Mouse (Mus musculus) frontal cortex, postnatal 14 days (tissue): ENCODE data around the gene Angpt4.
A peak's percentile ranks its signal among the peaks of the same experiment; 100 is the strongest.

Experiments used
- DNase-seq, 2 experiments: peaks; one replicate each; pipeline ENCODE4 v3.0.0; 2022; ENCODE audit warnings: low spot score in 2 of 2

The Angpt4 gene

DNA sequence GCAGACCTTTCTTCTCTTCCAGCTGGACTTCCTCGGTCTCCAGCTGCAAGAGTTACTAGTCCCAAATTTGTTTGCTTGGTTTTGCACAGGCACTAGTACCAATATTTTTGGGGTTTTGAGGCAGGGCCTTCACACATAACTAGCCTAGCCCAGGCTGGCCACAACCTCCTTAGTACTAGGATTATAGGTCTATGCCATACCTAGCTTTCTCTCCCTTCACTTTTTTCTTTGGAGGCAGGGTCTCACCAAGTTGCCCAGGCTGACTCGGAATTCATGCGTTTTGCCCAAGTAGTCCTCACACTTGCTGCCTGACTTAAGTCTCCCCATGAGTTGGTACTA, 69.3 kb downstream of the Angpt4 start:
- DNase-seq = no peak

DNA sequence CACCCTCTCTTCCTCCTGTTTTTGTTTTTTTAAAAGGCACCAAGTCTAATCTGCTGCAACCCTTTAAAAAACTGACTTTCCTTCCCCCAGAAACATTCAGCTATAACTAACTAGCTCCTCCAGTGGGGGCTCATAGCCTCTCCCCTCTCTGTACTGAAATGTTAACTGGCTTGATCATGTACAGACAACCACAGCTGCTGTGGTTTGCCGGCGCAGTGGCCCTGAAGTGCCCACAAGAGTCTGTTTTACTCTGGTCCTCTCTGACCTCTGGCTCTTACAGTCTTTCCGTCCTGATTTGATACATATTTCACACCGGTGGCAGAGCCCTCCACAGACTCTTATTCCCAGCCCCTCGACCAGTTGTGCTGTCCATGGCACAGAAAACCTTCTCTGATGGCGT, 70.3 kb downstream of the Angpt4 start:
- no peak for DNase-seq

DNA sequence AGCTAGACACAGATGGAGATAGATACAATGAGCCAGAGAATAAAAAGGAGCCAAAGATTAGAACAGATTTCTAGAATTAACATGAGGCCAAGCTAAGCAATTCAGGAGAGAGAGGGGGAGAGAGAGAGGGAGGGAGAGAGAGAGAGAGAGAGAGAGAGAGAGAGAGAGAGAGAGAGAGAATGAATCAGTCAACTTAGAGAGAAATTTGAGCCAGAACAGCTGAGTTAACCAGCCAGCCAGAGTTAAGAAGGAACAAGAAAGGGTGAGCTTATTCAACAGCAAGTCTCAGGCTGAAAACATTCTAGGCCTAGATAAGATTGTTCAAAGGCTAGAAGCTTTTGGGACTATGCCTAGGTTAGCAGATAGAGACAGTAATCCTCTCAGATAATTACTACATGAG, 71.5 kb downstream of the Angpt4 start:
- no peak for DNase-seq

DNA sequence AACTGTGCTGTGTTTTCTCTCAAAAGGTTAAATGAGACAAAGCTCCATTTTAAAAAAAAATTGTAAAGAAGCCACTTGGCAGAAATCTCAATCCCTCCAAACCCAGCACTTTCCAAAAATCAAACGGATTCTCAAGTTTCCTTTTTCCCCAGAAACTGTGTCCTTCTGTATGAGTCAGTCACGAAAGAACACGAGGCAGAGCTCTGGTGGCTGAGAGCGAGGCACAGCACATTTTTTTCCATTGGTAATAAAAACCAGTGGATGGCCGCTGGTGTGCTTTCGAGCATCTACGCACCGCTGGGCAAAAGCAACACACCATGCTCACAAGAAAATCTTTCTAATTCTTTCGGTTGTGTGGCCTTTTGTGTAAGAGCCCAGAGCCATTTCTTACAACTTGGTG, 73.0 kb downstream of the Angpt4 start:
- DNase-seq = no peak

DNA sequence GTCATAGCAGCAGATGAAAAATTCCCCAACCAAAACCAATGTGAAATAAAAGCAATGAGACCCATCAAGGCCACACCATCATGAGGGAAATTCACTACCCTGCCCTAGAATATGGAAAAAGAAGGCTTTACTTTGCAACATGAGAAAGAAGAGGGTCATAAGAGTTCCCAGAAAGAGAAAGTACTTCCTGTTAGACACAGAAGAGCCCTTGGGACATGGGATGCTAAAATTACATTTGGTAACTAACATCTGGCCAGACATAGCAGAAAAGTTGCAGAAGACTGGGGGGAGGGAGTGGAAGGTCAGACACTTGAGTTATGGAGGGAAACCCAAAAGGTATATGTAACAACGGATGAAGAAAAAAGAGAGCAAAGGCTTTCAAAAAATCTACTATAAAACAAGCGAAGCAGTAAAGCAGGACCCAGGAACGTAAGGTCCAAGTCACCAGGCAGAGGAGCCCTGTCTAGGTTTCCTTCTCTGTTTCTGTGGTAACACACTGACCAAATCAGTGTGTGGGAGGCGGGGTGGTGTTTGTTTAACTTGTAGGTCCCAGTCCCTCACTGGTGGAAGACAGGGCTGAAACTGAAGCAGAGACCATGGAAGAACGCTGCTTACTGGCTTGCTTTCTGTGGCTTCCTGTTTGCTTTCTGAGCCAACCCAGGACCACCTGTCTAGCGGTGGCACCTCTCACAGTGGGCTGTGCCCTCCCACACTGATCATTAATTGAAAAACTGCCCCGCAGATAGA, 74.6 kb downstream of the Angpt4 start:
- no peak for DNase-seq

DNA sequence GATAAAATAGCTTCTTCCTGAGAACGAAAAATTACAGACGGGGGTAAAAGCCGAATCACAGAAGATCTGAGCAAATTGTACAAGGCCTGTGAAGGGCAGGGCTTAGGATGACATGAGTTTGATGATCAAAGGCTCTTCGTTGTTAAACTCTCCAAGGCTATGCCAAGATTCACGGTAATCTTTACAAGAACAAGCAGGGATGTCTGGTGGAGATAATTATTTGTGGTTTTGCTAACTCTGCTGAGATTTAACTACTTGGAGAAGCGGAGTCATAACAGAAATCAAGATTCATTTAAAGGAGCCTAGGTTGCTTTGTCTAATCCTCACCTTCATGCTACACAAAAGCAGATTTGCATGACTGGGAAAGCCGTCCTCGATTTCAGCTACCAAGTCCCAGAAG, 75.9 kb downstream of the Angpt4 start:
- DNase-seq = no peak

DNA sequence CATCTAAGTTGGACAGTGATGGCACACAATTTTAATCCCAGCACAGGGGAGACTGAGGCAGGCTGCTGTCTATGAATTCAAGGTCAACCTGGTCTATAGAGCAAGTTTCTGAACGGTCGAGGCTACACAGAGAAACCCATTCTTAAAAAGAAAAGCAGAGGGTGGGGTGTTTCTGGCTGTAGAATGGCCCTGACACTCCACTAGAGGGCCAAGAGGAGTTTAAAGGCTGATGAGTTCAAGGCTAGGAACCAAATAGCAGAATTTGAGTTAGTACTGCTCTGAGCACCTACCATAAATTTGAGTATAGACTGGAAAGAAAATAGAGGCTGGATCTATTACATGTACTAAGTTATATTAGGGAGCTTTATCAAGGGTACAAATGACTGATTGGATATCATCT, 78.0 kb downstream of the Angpt4 start:
- no peak for DNase-seq

DNA sequence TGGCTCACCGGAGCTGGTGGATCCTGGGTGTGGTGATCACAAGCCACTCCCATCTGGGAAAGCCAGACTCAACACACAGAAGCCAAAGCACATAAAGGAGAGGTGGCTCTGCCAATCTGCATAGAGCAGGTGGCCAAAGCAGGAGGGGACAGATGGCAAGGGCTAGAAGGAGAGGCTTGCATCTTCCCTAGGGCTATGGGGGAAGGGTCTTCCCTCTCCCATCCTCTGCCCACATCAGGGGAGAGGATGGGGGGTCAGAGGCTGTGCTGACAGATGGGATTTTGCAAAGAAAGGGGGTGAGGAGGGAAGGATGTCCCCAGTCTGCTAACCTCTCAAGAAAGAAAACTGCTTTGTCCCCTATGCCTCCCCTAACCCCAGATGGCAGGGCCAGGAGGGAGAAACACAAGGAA, 80.0 kb downstream of the Angpt4 start:
- no peak for DNase-seq

DNA sequence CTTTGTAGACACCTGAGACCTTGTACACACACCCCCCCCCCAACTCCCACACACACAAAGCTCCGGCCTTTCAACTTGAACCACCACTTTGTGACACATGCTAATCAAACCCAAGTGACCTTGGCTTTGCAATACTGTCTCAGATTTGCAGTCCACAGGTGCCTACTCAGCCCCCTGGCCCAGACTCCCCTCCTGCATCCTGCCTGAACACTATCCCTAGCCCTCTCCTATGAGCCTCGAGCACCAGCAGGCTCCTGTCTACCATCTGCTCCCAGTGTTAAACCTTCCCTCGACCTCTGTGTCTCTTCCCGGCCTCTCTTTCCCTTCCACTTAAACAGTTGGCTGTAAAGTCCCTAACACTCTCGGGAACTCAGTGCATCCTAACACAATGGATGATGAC, 80.4 kb downstream of the Angpt4 start:
- no peak for DNase-seq

DNA sequence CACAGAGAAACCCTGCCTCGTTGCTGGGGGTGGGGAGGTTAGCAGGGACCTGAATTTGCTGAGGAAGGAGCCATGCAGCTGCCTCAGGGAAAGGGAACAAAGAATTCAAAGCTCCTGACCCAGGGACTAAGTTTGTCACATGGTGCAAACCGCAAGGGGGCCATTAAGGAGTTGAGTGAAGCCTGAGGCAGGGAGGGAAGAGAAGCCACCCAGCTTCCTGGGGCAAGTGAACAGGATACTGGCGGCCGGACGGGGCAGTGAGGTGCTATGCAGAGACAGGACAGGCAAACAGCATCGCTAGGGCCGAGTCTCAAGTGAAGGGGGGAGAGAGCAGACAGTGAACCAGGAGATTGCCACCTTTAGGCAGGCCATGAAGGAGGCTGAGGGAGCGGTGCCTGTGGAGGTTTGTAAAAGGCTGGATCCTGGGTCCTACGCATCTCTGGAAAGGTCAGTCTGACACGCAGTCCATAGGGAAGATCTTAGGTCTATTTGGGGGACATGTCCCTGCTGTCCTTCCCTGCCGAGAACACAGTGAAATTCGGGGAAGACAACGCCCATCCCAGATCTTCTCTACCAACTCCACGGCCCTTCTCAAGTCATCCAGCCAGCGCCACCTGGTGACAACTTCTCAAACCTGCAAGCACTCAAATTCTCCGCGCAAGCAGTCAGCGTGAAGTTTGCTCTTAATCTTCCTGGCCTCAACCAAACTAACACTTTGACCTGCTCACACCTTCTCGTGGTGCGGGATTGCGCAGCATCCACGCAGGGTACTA, 83.5 kb downstream of the Angpt4 start:
- DNase-seq = peak; percentile 58 to 74
